Mouse (Mus musculus): ENCODE results near the gene Gm4952.

Gene Gm4952

DNA sequence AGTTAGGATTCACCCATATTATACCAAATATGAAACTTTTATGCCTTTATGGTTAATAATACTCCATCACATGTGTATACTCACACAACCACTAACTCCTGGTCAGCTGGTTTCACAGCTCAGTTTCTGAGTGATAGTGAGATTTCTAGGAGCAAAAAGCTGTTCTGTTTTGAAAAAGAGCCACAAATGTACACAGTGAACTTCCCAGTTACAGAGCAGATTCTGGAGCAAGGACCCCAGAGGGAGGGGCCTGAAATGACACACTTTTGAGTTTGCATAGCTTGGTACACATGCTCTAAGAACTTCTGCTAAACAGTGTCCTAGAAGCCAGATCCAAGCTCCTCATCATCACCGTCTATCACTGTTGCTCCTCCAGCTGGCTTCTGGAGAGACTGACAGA lies at the start of gene Gm4952:
Gene Gm4952 (plus strand): TSS at position 301 of the 400 bp plus-strand sequence.
- peak; percentile 0 for DNase-seq (ENCODE audit: low spot score)

DNA sequence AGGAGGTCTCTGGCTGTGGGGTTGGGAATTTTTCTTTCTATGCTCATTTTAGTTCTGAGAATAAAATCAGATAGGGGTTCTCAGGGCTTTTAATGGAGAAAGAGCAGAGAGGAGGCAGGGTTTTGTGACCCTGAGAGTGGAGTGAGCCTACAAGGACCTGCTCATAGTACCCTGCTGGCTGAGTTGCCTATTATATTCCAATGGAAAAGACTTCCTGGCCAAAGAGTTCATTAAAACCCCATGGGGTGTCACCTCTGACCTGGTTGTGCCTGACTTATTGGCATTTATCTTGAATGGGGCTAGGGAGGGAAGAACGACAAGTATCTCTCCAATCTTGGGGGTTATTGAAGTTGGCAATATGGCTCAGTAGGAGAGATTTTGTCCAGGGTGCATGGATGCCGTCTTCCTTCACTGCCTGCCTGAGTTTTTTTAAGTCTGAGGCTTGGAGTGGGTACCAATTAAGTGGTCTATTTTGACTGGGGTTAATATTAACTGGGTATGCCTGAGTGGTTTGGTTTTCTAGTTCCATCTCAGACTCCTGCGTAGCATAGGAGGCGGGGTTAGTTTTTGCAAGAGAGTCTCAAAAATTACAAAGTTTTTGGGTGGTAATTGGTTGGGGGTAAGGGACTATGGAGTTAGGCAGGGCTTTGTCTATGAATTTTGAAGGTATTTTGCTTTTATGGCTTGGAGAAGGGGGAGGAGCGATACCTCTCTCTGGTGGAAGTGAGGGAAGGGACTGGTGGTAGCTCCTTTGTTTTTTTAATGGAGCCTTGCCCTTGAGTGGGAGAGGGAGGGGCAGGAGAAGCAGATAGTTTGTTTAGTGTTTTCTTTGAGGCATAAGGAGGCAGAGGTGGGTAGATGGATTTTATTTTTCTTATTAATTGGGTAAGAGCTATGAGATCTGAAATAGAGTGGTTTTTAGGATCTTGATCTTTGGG lies 49.5 kb upstream of the Gm4952 start:
- no peak for DNase-seq (ENCODE audit: low spot score)

DNA sequence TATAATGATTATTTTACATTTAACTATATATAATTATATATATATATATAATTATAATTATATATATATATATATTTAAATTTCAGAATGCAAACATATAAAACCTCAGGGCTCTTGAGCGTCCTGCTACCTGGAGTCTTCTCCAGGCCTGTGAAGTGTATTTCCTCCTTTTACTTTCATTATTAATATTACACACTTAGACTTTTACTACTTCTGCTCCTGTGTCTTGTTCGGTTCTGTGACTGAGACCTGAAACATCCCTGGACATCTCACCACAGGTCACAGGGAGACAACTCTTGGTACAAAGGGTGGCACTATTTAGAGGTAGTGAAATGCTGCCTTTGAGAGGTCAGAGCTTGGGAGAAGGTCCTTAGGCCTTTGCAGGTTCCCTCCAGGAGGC lies 43.5 kb upstream of the Gm4952 start:
- no peak for DNase-seq (ENCODE audit: low spot score)

GRCm38 (mm10) chr19:12558219-12558618 lies 41.6 kb upstream of the Gm4952 start:
- DNase-seq (ENCODE audit: low spot score): no peak

DNA sequence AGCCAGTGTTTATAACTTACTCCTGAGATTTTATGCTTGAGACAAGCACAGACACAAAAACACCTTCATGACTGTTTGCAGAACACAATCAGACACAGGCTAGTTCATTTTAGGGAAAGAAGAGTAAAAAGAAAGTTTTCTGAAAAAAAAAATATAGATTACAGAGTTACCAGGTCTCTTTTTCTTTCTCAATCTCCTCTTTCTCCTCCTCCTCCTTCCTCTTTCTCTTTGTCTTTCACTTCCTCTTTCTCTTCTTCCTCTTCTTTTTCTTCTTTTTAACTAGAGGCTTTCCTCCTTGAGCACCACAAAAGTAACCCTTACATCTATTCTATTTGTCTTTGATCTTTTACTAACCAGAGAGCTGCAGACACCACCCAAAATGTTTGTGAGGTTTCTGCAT lies 35.6 kb upstream of the Gm4952 start:
- no peak for DNase-seq (ENCODE audit: low spot score)

DNA sequence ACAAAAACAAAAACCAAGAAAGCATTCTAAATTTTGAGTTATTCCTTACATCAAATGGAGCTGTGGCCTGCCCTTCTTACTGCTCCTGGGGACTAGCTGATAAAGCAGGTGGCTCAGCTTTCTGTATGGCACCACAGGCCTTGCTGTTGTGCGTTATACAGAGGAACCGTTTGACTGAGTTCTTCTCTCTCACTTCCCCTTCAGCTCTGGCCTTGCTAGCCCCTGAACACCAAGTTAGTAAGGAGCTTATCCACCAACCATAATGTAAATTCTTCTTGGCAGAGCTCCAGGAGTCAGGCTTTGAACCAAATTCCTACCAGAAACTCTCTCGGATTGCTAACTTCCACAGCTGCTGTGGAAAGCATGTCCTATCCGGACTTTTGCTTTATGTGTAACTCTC lies 32.8 kb upstream of the Gm4952 start:
- no peak for DNase-seq (ENCODE audit: low spot score)

GRCm38 (mm10) chr19:12570866-12571265 lies 28.9 kb upstream of the Gm4952 start:
- DNase-seq (ENCODE audit: low spot score): no peak

DNA sequence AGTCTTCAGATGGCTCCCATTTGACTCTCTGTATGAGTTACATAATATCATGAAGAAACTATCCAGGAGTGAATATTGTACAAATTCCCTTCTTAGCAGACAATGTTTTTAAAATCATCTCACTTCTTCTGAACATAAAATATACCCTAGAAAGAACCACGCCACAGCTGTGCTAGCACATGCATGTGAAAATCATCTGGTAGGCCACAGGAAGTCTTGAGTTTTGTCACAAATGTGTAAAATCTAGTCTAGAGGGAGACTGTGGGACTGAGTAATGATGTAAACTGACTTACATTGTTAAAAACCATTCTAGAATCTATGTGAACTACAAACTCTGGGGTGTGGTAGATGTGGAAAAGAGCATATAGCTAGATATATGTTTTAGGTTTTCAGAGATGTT lies 28.1 kb upstream of the Gm4952 start:
- DNase-seq (ENCODE audit: low spot score): no peak

GRCm38 (mm10) chr19:12572614-12573265 lies 27.0 kb upstream of the Gm4952 start:
- peak; percentile 15 for DNase-seq (ENCODE audit: low spot score)

DNA sequence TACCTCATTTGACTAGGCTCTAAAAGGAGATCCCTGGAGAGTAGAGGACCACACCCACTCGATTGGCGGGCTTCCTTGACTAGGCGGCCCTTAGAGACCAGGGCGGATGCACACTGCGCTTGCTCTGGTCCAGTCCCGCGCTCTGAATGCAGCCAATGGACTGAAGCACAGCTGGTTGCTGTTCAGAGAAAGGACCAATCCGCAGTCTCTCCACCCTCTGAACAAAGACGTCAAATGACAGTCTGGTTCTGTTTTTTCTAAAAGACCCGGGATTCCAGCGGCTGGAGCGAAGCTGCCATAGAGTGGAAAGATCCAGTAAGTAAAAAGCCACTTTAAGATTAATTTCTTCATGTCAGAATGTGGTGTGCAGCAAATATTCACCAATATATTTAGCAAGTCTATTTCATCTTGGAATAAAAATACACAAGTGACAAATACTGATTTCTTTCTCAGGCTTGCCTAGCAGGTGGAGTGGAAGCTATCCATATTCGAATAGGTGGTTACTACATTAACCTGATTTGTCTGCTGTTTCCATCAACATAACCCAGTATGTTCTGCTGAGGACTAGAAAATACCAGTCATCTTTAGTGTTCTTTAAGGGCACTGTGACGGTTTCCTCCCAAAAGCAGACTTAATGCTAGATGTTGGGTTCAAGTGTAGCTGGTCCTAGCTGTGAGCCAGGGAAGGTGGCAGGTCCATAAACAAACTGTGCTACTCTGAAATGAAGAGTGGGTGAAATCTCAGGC lies 26.3 kb upstream of the Gm4952 start:
- DNase-seq (ENCODE audit: low spot score): peak; percentile 91

DNA sequence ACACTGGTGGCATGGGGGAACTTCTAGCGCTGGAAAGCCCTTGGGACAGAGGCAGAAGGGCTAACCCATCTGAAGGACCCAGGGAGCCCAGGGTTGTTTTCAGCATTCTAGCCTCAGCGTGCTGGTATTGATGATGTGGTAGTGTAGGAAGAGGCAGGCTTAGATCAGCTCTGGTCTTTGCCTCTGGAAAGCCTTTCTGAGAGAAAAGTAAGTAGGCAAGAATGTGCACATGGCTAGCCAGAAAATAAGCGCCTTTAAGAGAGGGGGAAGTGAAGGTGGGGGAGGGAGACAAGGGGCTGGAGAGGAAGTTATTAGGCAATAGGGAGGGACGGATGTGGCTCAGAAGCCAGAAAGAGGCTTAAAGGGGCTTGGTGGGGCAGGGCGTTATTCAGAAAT lies 25.8 kb upstream of the Gm4952 start:
- DNase-seq (ENCODE audit: low spot score): peak; percentile 10

DNA sequence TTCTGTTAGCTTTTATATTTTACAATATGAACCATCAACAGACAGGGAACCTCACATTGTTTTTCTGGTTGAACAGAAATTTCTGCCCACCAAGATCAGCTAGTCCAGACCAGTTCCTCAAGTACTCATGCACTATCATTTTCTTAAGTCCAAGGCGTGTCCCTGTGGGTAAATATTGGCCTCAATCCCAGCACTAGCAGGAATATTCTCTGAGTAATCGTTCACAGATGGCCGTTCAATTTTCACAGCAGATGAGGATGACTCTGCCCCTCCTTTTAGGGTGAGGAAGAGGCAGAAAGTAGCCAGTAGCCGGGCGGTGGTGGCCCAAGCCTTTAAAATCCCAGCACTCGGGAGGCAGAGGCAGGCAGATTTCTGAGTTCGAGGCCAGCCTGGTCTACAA lies 24.7 kb upstream of the Gm4952 start:
- DNase-seq (ENCODE audit: low spot score): peak; percentile 22

- no peak for DNase-seq (ENCODE audit: low spot score)
Measured at GRCm38 (mm10) chr19:12575514-12575913, 24.3 kb upstream of the Gm4952 start.

- no peak for DNase-seq (ENCODE audit: low spot score)
Measured at GRCm38 (mm10) chr19:12576639-12577038, 23.1 kb upstream of the Gm4952 start.

- no peak for DNase-seq (ENCODE audit: low spot score)
Measured at GRCm38 (mm10) chr19:12585310-12585709, 14.5 kb upstream of the Gm4952 start.

- DNase-seq (ENCODE audit: low spot score): peak; percentile 77
Measured at GRCm38 (mm10) chr19:12591908-12592307, 7.9 kb upstream of the Gm4952 start.

GRCm38 (mm10) chr19:12595135-12595529 lies 4.6 kb upstream of the Gm4952 start:
- no peak for DNase-seq (ENCODE audit: low spot score)

DNA sequence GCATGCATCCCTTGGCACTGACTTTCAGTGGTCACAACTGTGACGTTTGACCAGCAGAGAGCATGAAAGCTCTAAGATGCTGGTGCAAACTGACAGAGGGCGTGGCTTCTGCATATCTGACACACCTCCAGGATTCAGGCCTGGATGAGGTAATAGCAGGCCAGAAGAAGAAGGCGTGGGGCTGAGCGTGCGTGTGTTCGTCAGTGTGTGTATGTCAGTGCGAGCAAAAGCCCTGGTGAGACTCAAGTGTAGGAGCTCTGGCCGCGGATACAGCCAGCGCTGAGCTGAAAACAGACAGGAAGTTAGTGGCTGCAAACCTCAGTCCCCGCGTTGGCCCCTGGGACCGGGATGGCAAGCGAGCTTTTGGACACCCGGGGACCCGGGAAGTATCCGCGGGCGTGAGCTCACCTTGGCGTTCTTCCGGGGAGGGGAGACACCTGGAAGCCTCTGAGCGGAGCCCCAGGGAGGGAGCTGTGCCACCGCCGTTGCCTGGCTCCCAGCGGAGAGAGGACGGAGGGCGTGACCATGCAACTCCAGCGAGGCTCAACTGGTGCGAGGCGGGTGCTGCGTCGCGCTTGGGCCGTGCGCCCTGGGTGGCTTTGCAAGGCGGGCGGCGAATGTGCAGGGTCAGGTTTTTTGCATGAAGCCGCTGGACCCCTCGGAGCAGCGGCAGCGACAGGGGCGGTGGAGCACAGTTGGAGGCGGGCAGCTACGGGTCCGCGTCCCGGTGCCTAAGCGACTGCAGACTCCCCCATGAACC lies 4.1 kb upstream of the Gm4952 start:
- DNase-seq (ENCODE audit: low spot score): peak; percentile 79

GRCm38 (mm10) chr19:12596290-12597072 lies 3.3 kb upstream of the Gm4952 start:
- DNase-seq (ENCODE audit: low spot score): peak; percentile 8

- DNase-seq (ENCODE audit: low spot score): peak; percentile 2
Measured at GRCm38 (mm10) chr19:12597073-12597405, 2.7 kb upstream of the Gm4952 start.

- DNase-seq (ENCODE audit: low spot score): peak; percentile 3
Measured at GRCm38 (mm10) chr19:12598674-12599073, 1.1 kb upstream of the Gm4952 start.
